In the genomic region with DNA sequence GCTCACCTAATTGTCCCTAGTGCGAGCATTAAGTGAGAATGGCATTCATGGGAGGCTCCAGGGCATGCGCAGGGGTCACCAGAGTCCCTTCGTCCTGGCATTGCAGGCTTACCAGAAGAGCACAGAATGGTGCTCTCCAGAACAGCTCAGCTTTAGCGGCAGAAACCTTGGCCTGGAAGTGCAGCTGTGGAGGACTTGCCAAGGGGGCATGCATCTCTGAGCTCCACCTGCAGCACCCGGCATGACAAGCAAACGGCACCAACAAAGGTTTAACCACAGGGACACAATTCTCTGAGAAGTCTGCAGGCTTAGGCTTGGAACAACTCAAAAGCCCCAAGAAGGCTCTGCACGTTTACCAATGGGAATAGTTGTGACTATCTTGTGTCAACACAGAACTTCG, we compare ENCODE assay signal across 22 mouse cellular contexts.
A peak's percentile ranks its signal among the peaks of the same experiment; 100 is the strongest.
DNase-seq lines count a peak whose midpoint lies in the region; ATAC-seq and TF ChIP-seq lines count a peak whose summit lies in the region.
"Had no signal": no experiment of that assay in that cellular context is flagged by ENCODE, and none has a peak within 500 bp of the region (broad histone marks: within the 10 kb centered on the region; RNA-seq: fewer than 3 reads in every experiment).

No protein-coding gene starts in this region.

- H3K4me2 ChIP-seq in stomach, embryonic 16.5 days (ENCODE audit: low read depth, low read length): no peak overlapping the region
- no peak overlapping the region for H3K4me2 ChIP-seq in stomach, postnatal 0 days (replicated peaks; ENCODE audit: low read depth)
- H3K4me2 ChIP-seq in liver, postnatal 0 days (ENCODE audit: low read depth, low read length): no peak overlapping the region
- H3K4me2 ChIP-seq: forebrain, embryonic 13.5 days; heart, embryonic 11.5 days; hindbrain, embryonic 12.5 days; hindbrain, embryonic 15.5 days had no signal

- peaks cover 12% of the 10 kb centered on the region for H3K4me1 ChIP-seq in stomach, embryonic 16.5 days (ENCODE audit: control insufficient read depth, insufficient read depth, low read length)
- H3K4me1 ChIP-seq in stomach, postnatal 0 days (replicated peaks; ENCODE audit: control insufficient read depth, insufficient read depth): 0 out of 2 replicates have a peak, but pooled peaks cover 2% of the 10 kb centered on the region
- H3K4me1 ChIP-seq in thymus, adult 2 months (replicated peaks; ENCODE audit: control insufficient read depth, insufficient read depth, low read length): peaks cover 32% of the 10 kb centered on the region
- 0 out of 2 replicates have a peak, but pooled peaks cover 6% of the 10 kb centered on the region for H3K4me1 ChIP-seq in liver, postnatal 0 days (ENCODE audit: insufficient read depth)
- H3K4me1 ChIP-seq: forebrain, embryonic 13.5 days; hindbrain, embryonic 15.5 days had no signal

- no peak overlapping the region for H3K4me3 ChIP-seq in stomach, embryonic 16.5 days (replicated peaks; ENCODE audit: low read length)
- no peak overlapping the region for H3K4me3 ChIP-seq in stomach, postnatal 0 days (ENCODE audit: low read depth, low read length)
- no peak overlapping the region for H3K4me3 ChIP-seq in thymus, adult 2 months (ENCODE audit: control insufficient read depth, insufficient read depth, low read length)
- H3K4me3 ChIP-seq in liver, postnatal 0 days (ENCODE audit: low read depth, low read length): no peak overlapping the region
- H3K4me3 ChIP-seq: forebrain, embryonic 10.5 days; forebrain, embryonic 13.5 days; hindbrain, embryonic 12.5 days; hindbrain, embryonic 15.5 days had no signal

- H3K27me3 ChIP-seq in stomach, embryonic 16.5 days (ENCODE audit: control insufficient read depth, insufficient read depth, low read length): no peaks in the 10 kb centered on the region
- H3K27me3 ChIP-seq in stomach, postnatal 0 days (ENCODE audit: control insufficient read depth, insufficient read depth, low read length): no peaks in the 10 kb centered on the region
- no peaks in the 10 kb centered on the region for H3K27me3 ChIP-seq in thymus, adult 2 months (ENCODE audit: control insufficient read depth, insufficient read depth, low read length)
- H3K27me3 ChIP-seq in liver, postnatal 0 days (ENCODE audit: insufficient read depth, low read length): no peaks in the 10 kb centered on the region
- H3K27me3 ChIP-seq: forebrain, embryonic 13.5 days; hindbrain, embryonic 12.5 days; hindbrain, embryonic 15.5 days had no signal

- H3K36me3 ChIP-seq in stomach, embryonic 16.5 days (ENCODE audit: control insufficient read depth, insufficient read depth, low read length): no peaks in the 10 kb centered on the region
- H3K36me3 ChIP-seq in stomach, postnatal 0 days (ENCODE audit: control insufficient read depth, insufficient read depth, low read length): no peaks in the 10 kb centered on the region
- no peaks in the 10 kb centered on the region for H3K36me3 ChIP-seq in thymus, adult 2 months (ENCODE audit: control insufficient read depth, insufficient read depth, low read length)
- H3K36me3 ChIP-seq in liver, postnatal 0 days (replicated peaks; ENCODE audit: insufficient read depth, low read length): no peaks in the 10 kb centered on the region
- H3K36me3 ChIP-seq: forebrain, embryonic 10.5 days; hindbrain, embryonic 12.5 days; hindbrain, embryonic 15.5 days had no signal

- TF ChIP-seq POLR2A in thymus, adult 2 months (IDR thresholded peaks at IDR 0.05; ENCODE audit: control insufficient read depth, extremely low read depth, insufficient read depth, low read length, poor library complexity): no peak

- no peak for TF ChIP-seq CTCF in stomach, postnatal 0 days (IDR thresholded peaks at IDR 0.05; ENCODE audit: low read depth)
- TF ChIP-seq CTCF in thymus, adult 2 months (IDR thresholded peaks at IDR 0.05; ENCODE audit: borderline replicate concordance, control insufficient read depth, extremely low read depth, insufficient read depth, low read length, poor library complexity): no peak
- TF ChIP-seq CTCF in liver, postnatal 0 days (IDR thresholded peaks at IDR 0.05; ENCODE audit: low read depth): no peak

- no peak for ATAC-seq in stomach, embryonic 16.5 days (ENCODE audit: insufficient read depth, low FRiP score)
- ATAC-seq in stomach, postnatal 0 days (ENCODE audit: low FRiP score, low TSS enrichment): no peak
- ATAC-seq in liver, postnatal 0 days: no peak
- ATAC-seq: forebrain, embryonic 13.5 days; forebrain, embryonic 16.5 days had no signal

- H3K27ac ChIP-seq in stomach, embryonic 16.5 days (ENCODE audit: low read length): no peak overlapping the region
- no peak overlapping the region for H3K27ac ChIP-seq in stomach, postnatal 0 days (replicated peaks)
- no peak overlapping the region for H3K27ac ChIP-seq in thymus, adult 2 months (ENCODE audit: control insufficient read depth, insufficient read depth, low read length)
- H3K27ac ChIP-seq in liver, postnatal 0 days (ENCODE audit: low read depth): no peak overlapping the region
- H3K27ac ChIP-seq: forebrain, embryonic 10.5 days; forebrain, embryonic 13.5 days; hindbrain, embryonic 12.5 days; hindbrain, embryonic 15.5 days had no signal

- H3K9me3 ChIP-seq in stomach, embryonic 16.5 days (replicated peaks; ENCODE audit: control insufficient read depth, low read length): no peaks in the 10 kb centered on the region
- H3K9me3 ChIP-seq in stomach, postnatal 0 days (ENCODE audit: control insufficient read depth, low read length): no peaks in the 10 kb centered on the region
- H3K9me3 ChIP-seq in liver, postnatal 0 days (ENCODE audit: low read length): no peaks in the 10 kb centered on the region
- H3K9me3 ChIP-seq: forebrain, embryonic 10.5 days; forebrain, embryonic 13.5 days; hindbrain, embryonic 12.5 days; hindbrain, embryonic 15.5 days had no signal

- DNase-seq in stomach, postnatal 0 days (ENCODE audit: low spot score): no peak
- DNase-seq in thymus, adult 2 months: peak; percentile 18
- DNase-seq in thymus, postnatal 14 days: peak; percentile 52
- DNase-seq in thymus, postnatal 4 days: peak; percentile 62
- no peak for DNase-seq in layer of hippocampus, postnatal 14 days (ENCODE audit: low spot score in 2 of 2)
- DNase-seq in liver, postnatal 0 days: no peak
- no peak for DNase-seq in layer of hippocampus, adult 18-20 months (ENCODE audit: low spot score in 2 of 2)
- DNase-seq: adrenal gland, postnatal 10 days; adrenal gland, postnatal 36 days; B cell, adult 2 months; cerebellum, adult 18-20 months; cerebellum, adult 9-10 months; cerebellum, postnatal 14 days; gastrocnemius, postnatal 14 days; heart, adult 11 months had no signal

- H3K9ac ChIP-seq in stomach, embryonic 16.5 days (ENCODE audit: low read length): 0 out of 2 replicates have a peak overlapping the region, but pooled peaks have one; percentile 11
- no peak overlapping the region for H3K9ac ChIP-seq in stomach, postnatal 0 days (ENCODE audit: low read length)
- no peak overlapping the region for H3K9ac ChIP-seq in liver, postnatal 0 days (replicated peaks)
- H3K9ac ChIP-seq: forebrain, embryonic 13.5 days; hindbrain, embryonic 12.5 days; hindbrain, embryonic 15.5 days had no signal

- TF ChIP-seq EP300 in stomach, postnatal 0 days (optimal IDR thresholded peaks at IDR 0.05): no peak
- TF ChIP-seq EP300 in liver, postnatal 0 days (IDR thresholded peaks at IDR 0.05; ENCODE audit: low read depth): no peak

- 58% methylated on average over 8 of the region's 8 CpGs for WGBS in stomach, embryonic 16.5 days
- 52% methylated on average over 8 of the region's 8 CpGs for WGBS in stomach, postnatal 0 days
- 49% methylated on average over 8 of the region's 8 CpGs for WGBS in thymus, adult 2 months
- 67% methylated on average over 8 of the region's 8 CpGs for WGBS in liver, postnatal 0 days (ENCODE audit: insufficient replicate concordance)

Comparison
In these comparisons a context has a peak if more than half of its experiments do, and no peak if none do; other contexts are left out.
1. DNase-seq: peak in thymus, adult 2 months (single experiment), thymus, postnatal 14 days (single experiment) and thymus, postnatal 4 days (single experiment); none in stomach, postnatal 0 days (single experiment), layer of hippocampus, postnatal 14 days (0 of 2), liver, postnatal 0 days (single experiment) and layer of hippocampus, adult 18-20 months (0 of 2).